Mouse (Mus musculus) intestine, embryonic 16.5 days (tissue): ENCODE measurements around the gene Scn2b. TPM values are rescaled to one million over a fixed set of nuclear protein-coding genes. Genes with fewer than 3 reads are reported as not detected.

Experiments used
- polyA plus RNA-seq: library from polyadenylated mRNA; unstranded; fragments of >200 nt; fragmentation: Nextera tagmentation; extraction: Ambion mirVana; gene quantifications from 2 replicates; pipeline ENCODE4 v1.2.1, GENCODE M21; 2015

Scn2b gene
- polyA plus RNA-seq, 1 experiment from 2014 or later, result 2.1 TPM

Other genes with a start within 250 kb of the Scn2b start
- gene Kmt2a, start 236.5 kb upstream of the Scn2b start, polyA plus RNA-seq, result 5.3 and 7.7 TPM in 2 replicates
- gene Atp5l, start 197.0 kb upstream of the Scn2b start, polyA plus RNA-seq, result 937 and 949 TPM in 2 replicates
- 23.0 and 23.9 TPM in 2 replicates for gene Ube4a, start 152.2 kb upstream of the Scn2b start, polyA plus RNA-seq
- 1.1 and 1.2 TPM in 2 replicates for gene Cd3g, start 137.4 kb upstream of the Scn2b start, polyA plus RNA-seq
- not detected in 2 replicates for gene Cd3d, start 136.0 kb upstream of the Scn2b start, polyA plus RNA-seq
- gene Cd3e, start 108.2 kb upstream of the Scn2b start, polyA plus RNA-seq, result 0.71 and 1.1 TPM in 2 replicates
- gene Mpzl2, start 78.0 kb upstream of the Scn2b start, polyA plus RNA-seq, result 25.7 and 29.1 TPM in 2 replicates
- 6.2 and 7.0 TPM in 2 replicates for gene Mpzl3, start 62.6 kb upstream of the Scn2b start, polyA plus RNA-seq
- 100 and 102 TPM in 2 replicates for gene Jaml, start 38.6 kb upstream of the Scn2b start, polyA plus RNA-seq
- 0.13 and 0.15 TPM in 2 replicates for gene Scn4b, start 20.6 kb downstream of the Scn2b start, polyA plus RNA-seq
- gene BC049352, start 64.2 kb downstream of the Scn2b start, polyA plus RNA-seq, result 0.15 and 0.36 TPM in 2 replicates
- gene Tmprss4, start 86.3 kb downstream of the Scn2b start, polyA plus RNA-seq, result 45.2 and 46.2 TPM in 2 replicates
- gene Il10ra, start 151.4 kb downstream of the Scn2b start, polyA plus RNA-seq, result 1.1 and 1.2 TPM in 2 replicates
- 0.21 and 0.51 TPM in 2 replicates for gene Tmprss13, start 201.3 kb downstream of the Scn2b start, polyA plus RNA-seq